Mouse (Mus musculus) bone marrow macrophage, adult 2 months (primary cell): ENCODE data around the gene Olfr462.

Source experiments
- CTCF ChIP-seq: IDR thresholded peaks from 2 replicates; pipeline ENCODE4 v1.5.1; 2012; ENCODE audit warnings: low read depth, mild to moderate bottlenecking, low read length, moderate library complexity
- POLR2A ChIP-seq: IDR thresholded peaks from 2 replicates; pipeline ENCODE4 v1.6.1; 2012; ENCODE audit warnings: mild to moderate bottlenecking, low read depth, low read length, borderline replicate concordance

- TF ChIP-seq POLR2A (peak; percentile 21; the same call in 1 of the 2 replicates), CTCF (no peak)
Observed at GRCm38 (mm10) chr11:87852690-87853596, 39.1 kb downstream of the Olfr462 start, which contains the start of gene Mks1.
